Mouse (Mus musculus) layer of hippocampus, adult 9-10 months (tissue): ENCODE measurements around the gene Lao1.

ENCODE experiments used
- DNase-seq: peaks from one replicate; pipeline ENCODE4 v3.0.0; 2022; ENCODE audit warnings: low spot score

Gene Lao1

DNA sequence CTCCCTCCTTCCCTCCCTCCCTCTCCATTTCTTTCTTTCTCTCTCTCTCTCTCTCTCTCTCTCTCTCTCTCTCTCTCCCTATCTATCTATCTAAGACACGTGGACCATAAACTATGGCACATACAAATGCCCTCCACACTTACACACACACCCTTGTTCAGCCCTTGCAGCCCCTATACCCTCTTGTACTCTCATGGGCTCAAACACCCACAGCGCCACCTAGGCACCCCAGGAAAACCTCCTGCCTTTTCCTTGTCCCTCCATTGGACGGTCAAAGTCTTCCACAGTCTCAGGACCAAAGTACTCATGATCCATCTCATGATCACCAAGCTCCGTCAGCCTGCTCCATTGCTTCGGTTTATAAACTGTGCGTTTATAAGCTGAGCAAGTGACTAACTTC lies 54.2 kb downstream of the Lao1 start:
- DNase-seq = no peak

DNA sequence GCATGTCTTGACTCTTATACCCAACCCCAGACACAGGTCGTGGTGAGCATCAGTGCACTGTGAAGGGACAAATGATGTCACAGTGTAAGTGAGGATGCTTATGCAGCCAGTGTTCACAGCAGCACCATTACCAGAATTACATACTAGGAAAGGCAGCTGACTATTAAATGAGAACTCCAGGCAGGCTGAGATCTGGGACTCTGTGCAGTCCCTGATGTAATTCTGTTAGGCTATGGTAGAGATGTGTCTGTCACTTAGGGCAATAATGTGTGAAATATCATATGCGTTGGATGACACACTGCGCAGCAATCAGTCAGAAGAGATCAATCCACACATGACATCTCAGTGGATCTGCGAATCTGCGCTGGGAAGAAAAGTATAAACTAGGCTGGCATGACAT lies 55.7 kb downstream of the Lao1 start:
- DNase-seq = no peak
